Mouse (Mus musculus) myocyte (in vitro differentiated cells): ENCODE data around the gene Btbd11.

Experiments
- POLR2A ChIP-seq: IDR thresholded peaks from one replicate; pipeline ENCODE4 v1.6.1; 2011; ENCODE audit warnings: low read depth, mild to moderate bottlenecking, control low read depth, moderate library complexity; ENCODE audit not compliant: insufficient read length
- TCF12 ChIP-seq: IDR thresholded peaks from one replicate; pipeline ENCODE4 v1.6.1; 2011; ENCODE audit warnings: mild to moderate bottlenecking, control low read depth; ENCODE audit not compliant: poor library complexity, insufficient read depth, severe bottlenecking

DNA sequence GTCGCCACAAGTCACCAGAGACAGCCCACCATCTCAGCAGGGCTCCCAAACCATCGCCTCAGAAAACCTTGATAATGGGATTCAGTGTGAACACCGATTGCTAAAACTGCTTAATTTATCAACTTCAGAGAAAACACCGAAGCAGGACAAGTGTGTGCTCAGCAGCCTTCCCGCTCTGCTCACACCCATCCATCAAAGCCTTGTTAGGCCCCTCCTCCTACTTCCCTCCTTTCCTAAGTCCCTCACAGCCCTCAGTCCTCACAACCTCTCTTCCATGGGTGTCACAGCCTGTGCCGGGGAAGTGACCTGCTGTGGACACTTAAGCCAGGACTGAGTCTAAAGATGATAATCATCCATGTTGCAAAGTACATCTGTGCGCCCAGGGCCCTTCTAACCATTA is 251.0 kb downstream of the Btbd11 start:
- TF ChIP-seq POLR2A = no peak
- no peak for TF ChIP-seq TCF12
